Mouse (Mus musculus) 3134 (cell line): ENCODE results near the gene Zfp683.

Experiments
- DNase-seq: peaks from one replicate; pipeline ENCODE4 v3.0.0-alpha.2; 2011; ENCODE audit warnings: low spot score; ENCODE audit not compliant: insufficient read length; ENCODE audit errors: extremely low read depth

Zfp683 gene

GRCm38 (mm10) chr4:134090521-134091224 lies 37.0 kb downstream of the Zfp683 start:
- DNase-seq, result no peak

- no peak for DNase-seq
Observed at GRCm38 (mm10) chr4:134091225-134091529, 37.5 kb downstream of the Zfp683 start.

DNA sequence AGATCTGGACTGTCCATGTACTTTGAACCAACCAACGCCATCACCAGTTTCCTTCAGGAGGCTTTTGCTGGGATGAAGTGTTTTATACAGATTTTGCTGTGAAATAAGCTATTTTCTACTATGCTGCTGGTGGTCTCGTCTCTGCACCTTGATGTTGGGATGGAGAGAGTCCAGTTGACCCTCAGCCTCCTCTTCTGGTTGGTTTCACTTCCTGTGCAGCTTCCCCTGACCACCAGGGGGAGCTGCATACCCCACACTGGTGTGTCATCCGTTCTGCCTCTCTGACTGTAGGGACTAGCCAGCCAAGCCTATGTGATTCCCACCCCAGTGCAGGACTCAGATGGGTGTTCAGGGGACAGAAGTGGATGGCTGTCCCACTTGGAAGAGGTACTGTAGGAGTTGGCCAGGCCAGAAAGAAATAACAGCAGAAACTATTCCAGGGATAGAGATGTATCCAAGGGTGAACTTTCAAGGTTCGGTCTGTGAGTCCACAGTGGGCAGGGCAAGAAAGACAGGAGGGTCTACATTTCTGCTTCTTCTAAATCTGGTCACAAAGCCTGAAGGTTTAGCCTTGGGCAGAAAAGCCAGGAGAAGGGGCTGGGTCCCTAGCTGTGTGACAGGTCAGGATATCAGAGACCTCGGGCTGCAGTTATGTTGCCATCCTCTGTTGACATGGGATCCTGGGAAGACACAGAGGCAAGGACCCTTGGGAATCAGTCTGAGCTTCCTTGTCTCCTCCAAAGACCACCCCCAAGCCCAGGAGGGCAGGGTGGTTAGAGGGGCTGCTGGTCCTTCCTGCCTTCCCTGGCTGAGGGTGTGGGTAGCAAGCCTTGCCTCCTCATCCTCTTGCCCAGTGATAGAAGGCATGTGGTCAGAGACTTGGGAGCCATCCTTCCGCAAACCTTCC lies 39.0 kb downstream of the Zfp683 start:
- peak; percentile 34 for DNase-seq

- DNase-seq, result no peak
Observed at GRCm38 (mm10) chr4:134094004-134094564, 40.4 kb downstream of the Zfp683 start.

- DNase-seq, result no peak
Observed at GRCm38 (mm10) chr4:134094923-134095547, 41.4 kb downstream of the Zfp683 start, which contains the start of gene Cd52. TSS of gene Cd52 (minus strand) at chr4:134095082.

GRCm38 (mm10) chr4:134096120-134096519 lies 42.5 kb downstream of the Zfp683 start:
- no peak for DNase-seq

- DNase-seq, result no peak
Observed at GRCm38 (mm10) chr4:134097015-134097608, 43.5 kb downstream of the Zfp683 start.

- no peak for DNase-seq
Observed at GRCm38 (mm10) chr4:134098628-134099027, 45.0 kb downstream of the Zfp683 start.

GRCm38 (mm10) chr4:134100245-134100644 lies 46.6 kb downstream of the Zfp683 start:
- no peak for DNase-seq

DNA sequence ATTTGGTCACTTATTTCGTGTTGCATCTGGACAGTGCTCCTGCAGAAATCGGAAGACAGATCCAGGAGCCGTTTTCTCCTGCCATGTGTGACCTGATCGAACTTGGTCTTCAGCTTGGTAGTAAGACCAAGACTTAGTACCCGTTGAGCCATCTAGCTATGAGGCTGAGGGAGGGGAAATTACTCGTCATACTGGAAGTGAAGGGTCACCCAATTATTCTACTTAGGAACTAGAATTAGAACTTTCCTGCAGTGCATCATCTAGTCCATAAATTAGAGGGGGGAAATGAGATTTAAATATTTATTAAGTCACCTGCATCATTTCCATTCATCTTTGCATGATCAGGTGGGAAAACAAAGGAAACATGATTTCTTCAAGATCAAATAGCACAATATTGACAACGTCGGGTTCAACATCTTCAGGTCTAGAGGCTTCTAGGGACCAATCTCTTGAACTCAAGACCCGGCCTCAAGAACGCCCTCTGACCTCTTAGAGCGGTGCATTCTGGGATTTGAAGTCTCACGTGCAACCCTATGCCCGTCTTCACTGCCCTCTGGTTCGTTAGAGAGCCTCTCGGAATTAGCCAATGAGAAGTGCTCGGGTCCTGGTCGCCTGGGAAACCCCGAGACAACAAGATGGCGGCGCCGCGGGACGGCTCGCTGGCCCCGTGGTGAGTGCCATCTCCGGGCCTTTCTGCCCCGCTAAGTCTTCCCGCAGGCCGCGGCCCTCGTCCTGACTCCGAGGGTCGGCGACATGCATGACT lies 48.5 kb downstream of the Zfp683 start, which contains the start of gene Ubxn11:
TSS of gene Ubxn11 (plus strand) at position 592 of the 763 bp plus-strand sequence.
- peak; percentile 81 for DNase-seq

- no peak for DNase-seq
Observed at GRCm38 (mm10) chr4:134102742-134103119, 49.1 kb downstream of the Zfp683 start.

DNA sequence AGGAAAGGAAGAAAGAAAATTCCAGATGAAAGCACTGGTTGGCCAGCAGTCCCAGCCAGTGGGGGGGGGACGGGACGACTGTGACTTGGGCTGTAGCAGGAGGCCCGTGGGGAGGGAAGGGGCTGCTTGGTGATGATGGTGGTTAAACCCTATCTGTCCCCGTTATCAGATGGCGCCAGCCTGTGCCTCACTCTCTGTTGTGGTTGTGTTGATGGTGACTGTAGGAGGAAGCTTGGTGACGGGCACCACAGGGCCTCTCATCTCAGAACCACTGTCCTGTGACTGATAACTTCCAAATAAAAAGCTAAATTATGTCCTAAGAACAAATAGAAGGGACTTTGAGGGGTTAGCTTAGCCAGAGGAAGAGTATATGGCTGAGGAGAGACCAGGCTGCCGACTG lies 52.5 kb downstream of the Zfp683 start:
- no peak for DNase-seq

GRCm38 (mm10) chr4:134107730-134108129 lies 54.1 kb downstream of the Zfp683 start:
- DNase-seq, result no peak

GRCm38 (mm10) chr4:134108196-134108595 lies 54.6 kb downstream of the Zfp683 start:
- no peak for DNase-seq
